Mouse (Mus musculus): ENCODE results near the gene Phtf2. TPM values are rescaled to one million over a fixed set of nuclear protein-coding genes. Genes with fewer than 3 reads are reported as not detected.

The Phtf2 gene
- total RNA-seq, 2 experiments from 2014 or later, result 16.1 to 16.5 TPM

Other genes with a start within 250 kb of the Phtf2 start
- gene Tmem60, start 67 bp upstream of the Phtf2 start, total RNA-seq (2021), result 10 to 100 TPM; 23.9 to 25.9 TPM
- gene Rsbn1l, start 74.3 kb upstream of the Phtf2 start, total RNA-seq (2021), result 10 to 100 TPM; 19.1 to 21.2 TPM
- gene Ptpn12, start 173.8 kb upstream of the Phtf2 start, total RNA-seq (2021), result 10 to 100 TPM; 37.8 to 41.5 TPM